Mouse (Mus musculus) lung, adult 2 months (tissue): ENCODE results near the gene Ahsg.

Experiments used
- CTCF ChIP-seq: fragments of 200-500 bp; IDR thresholded peaks from 2 replicates; pipeline ENCODE4 v1.5.1; 2011; ENCODE audit warnings: mild to moderate bottlenecking, low read length, control low read depth; ENCODE audit not compliant: insufficient read depth
- POLR2A ChIP-seq: fragments of 200-500 bp; IDR thresholded peaks from 2 replicates; pipeline ENCODE4 v1.6.1; 2011; ENCODE audit warnings: low read depth, mild to moderate bottlenecking, control low read depth, low read length, borderline replicate concordance; ENCODE audit errors: extremely low read depth

DNA sequence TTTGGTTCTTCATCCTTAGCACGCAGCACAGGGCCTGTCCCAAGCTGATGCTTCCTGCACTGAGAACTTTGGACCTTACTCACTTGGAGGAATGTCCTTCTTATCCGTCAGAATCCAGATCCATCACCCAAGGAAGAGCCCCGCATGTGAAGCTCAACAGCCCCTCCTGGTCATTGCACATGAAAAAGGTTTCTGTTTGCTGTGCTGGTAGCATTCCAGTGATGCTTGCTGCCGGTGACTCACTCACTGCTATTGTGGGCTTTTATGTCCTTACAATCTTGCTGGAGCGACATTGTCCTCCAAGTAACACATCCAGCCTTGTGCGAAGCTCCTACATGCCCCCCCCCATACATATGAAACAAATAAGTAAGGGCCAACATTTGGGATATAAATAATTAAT is 21.8 kb downstream of the Ahsg start:
- no peak for TF ChIP-seq CTCF
- TF ChIP-seq POLR2A = no peak
